Mouse (Mus musculus) bone marrow, adult 2 months (tissue): ENCODE measurements at regions not wholly inside any gene's neighbourhood (a gene's known extent, or its start where the extent isn't known, plus 50 kb on each side); places are given as distances from the start of the nearest gene placed in this dataset.

ENCODE experiments used
- H3K27ac ChIP-seq: fragments of 200-500 bp; 2 replicates; pipeline ENCODE4 v1.5.1; 2012; ENCODE audit warnings: low read depth, mild to moderate bottlenecking, control low read depth, inconsistent platforms, low read length; ENCODE audit not compliant: control insufficient read depth, poor library complexity, insufficient read depth
- H3K4me1 ChIP-seq: fragments of 200-500 bp; 2 replicates; pipeline ENCODE4 v1.6.1; 2011; ENCODE audit warnings: low read length; ENCODE audit not compliant: control insufficient read depth, insufficient read depth
- H3K4me3 ChIP-seq: fragments of 200-500 bp; replicated peaks from 2 replicates; pipeline ENCODE3; 2011; ENCODE audit warnings: mild to moderate bottlenecking, low read depth, low read length, control low read depth; ENCODE audit not compliant: control insufficient read depth
- CTCF ChIP-seq: fragments of 200-500 bp; IDR thresholded peaks from 2 replicates; pipeline ENCODE4 v1.5.1; 2011; ENCODE audit warnings: low read length, control low read depth; ENCODE audit not compliant: control insufficient read depth, insufficient read depth
- POLR2A ChIP-seq: fragments of 200-500 bp; IDR thresholded peaks from 2 replicates; pipeline ENCODE4 v1.6.1; 2011; ENCODE audit warnings: low read depth, mild to moderate bottlenecking, control low read depth, low read length, borderline replicate concordance; ENCODE audit not compliant: control insufficient read depth
- WGBS: fragments of 180-500 bp; shearing (Covaris S2); methylation state at CpG from one replicate; pipeline ENCODE4 v1.1.7; 2018; 5-methylcytosine and 5-hydroxymethylcytosine counted together

GRCm38 (mm10) chr1:137584696-137585095 lies 590.8 kb downstream of the Ptprc start:
- no peak overlapping the region for H3K4me3 ChIP-seq
- TF ChIP-seq CTCF = no peak
- TF ChIP-seq POLR2A = no peak
- H3K4me1 ChIP-seq = no peaks in the 10 kb centered on the region
- no peak overlapping the region for H3K27ac ChIP-seq
- WGBS = 76% methylated on average over 6 of the region's 6 CpGs

GRCm38 (mm10) chr1:137584104-137584675 lies 591.3 kb downstream of the Ptprc start:
- H3K27ac ChIP-seq = no peak overlapping the region
- 83% methylated on average over 13 of the region's 13 CpGs for WGBS
- H3K4me1 ChIP-seq = no peaks in the 10 kb centered on the region
- no peak overlapping the region for H3K4me3 ChIP-seq
- TF ChIP-seq CTCF (no peak), POLR2A (no peak)

GRCm38 (mm10) chr1:137577639-137578038 lies 597.9 kb downstream of the Ptprc start:
- H3K4me3 ChIP-seq = no peak overlapping the region
- TF ChIP-seq POLR2A (no peak), CTCF (no peak)
- no peak overlapping the region for H3K27ac ChIP-seq
- WGBS = 84% methylated on average over 1 of the region's 1 CpGs
- no peaks in the 10 kb centered on the region for H3K4me1 ChIP-seq

- Histone ChIP-seq H3K4me3 (no peak overlapping the region), H3K4me1 (no peaks in the 10 kb centered on the region), H3K27ac (no peak overlapping the region)
- WGBS = 89% methylated on average over 9 of the region's 9 CpGs
- TF ChIP-seq POLR2A (no peak), CTCF (no peak)
Observed at GRCm38 (mm10) chr1:137576174-137576573, 599.3 kb downstream of the Ptprc start.

- Histone ChIP-seq H3K4me3 (no peak overlapping the region), H3K4me1 (no peaks in the 10 kb centered on the region), H3K27ac (no peak overlapping the region)
- TF ChIP-seq CTCF = no peak
Observed at GRCm38 (mm10) chr1:137575380-137575779, 600.1 kb downstream of the Ptprc start.

- Histone ChIP-seq H3K27ac (no peak overlapping the region), H3K4me3 (no peak overlapping the region), H3K4me1 (no peaks in the 10 kb centered on the region)
- 81% methylated on average over 6 of the region's 6 CpGs for WGBS
- TF ChIP-seq POLR2A = no peak
- TF ChIP-seq CTCF = no peak
Observed at GRCm38 (mm10) chr1:137571905-137572865, 603.3 kb downstream of the Ptprc start.

- no peak for TF ChIP-seq POLR2A
- no peak for TF ChIP-seq CTCF
- 43% methylated on average over 4 of the region's 4 CpGs for WGBS
- H3K4me1 ChIP-seq = no peaks in the 10 kb centered on the region
- H3K4me3 ChIP-seq = no peak overlapping the region
- H3K27ac ChIP-seq = no peak overlapping the region
Observed at GRCm38 (mm10) chr1:137571190-137571904, 604.2 kb downstream of the Ptprc start.

- no peak for TF ChIP-seq CTCF
- TF ChIP-seq POLR2A = no peak
- Histone ChIP-seq H3K4me3 (no peak overlapping the region), H3K4me1 (no peaks in the 10 kb centered on the region), H3K27ac (no peak overlapping the region)
- WGBS = 87% methylated on average over 1 of the region's 1 CpGs
Observed at GRCm38 (mm10) chr1:137567526-137567925, 607.3 kb upstream of the Nr5a2 start.

GRCm38 (mm10) chr1:137565573-137566048 lies 605.4 kb upstream of the Nr5a2 start:
- Histone ChIP-seq H3K27ac (no peak overlapping the region), H3K4me3 (no peak overlapping the region), H3K4me1 (no peaks in the 10 kb centered on the region)
- no peak for TF ChIP-seq POLR2A
- TF ChIP-seq CTCF = no peak
- 75% methylated on average over 4 of the region's 4 CpGs for WGBS
